Mouse (Mus musculus): ENCODE measurements around the gene Wnt16. TPM values are rescaled to one million over a fixed set of nuclear protein-coding genes. Genes with fewer than 3 reads are reported as not detected.

Gene Wnt16
- polyA plus RNA-seq, 1 experiment from 2014 or later = 0.52 TPM

GRCm38 (mm10) chr6:22330169-22330960 lies 42.3 kb downstream of the Wnt16 start:
- ATAC-seq = no peak
- Histone ChIP-seq H3K36me3 (no peaks in the 10 kb centered on the region), H3K9ac (no peak overlapping the region), H3K27ac (no peak overlapping the region), H3K4me1 (replicated peaks) (0 out of 2 replicates have a peak, but pooled peaks cover 6% of the 10 kb centered on the region), H3K27me3 (replicated peaks) (no peaks in the 10 kb centered on the region), H3K9me3 (no peaks in the 10 kb centered on the region), H3K4me2 (replicated peaks) (no peak overlapping the region), H3K4me3 (replicated peaks) (no peak overlapping the region)
- 78% methylated on average over 13 of the region's 13 CpGs for WGBS

GRCm38 (mm10) chr6:22332548-22332947 lies 44.5 kb downstream of the Wnt16 start:
- Histone ChIP-seq H3K4me2 (replicated peaks) (no peak overlapping the region), H3K27me3 (replicated peaks) (no peaks in the 10 kb centered on the region), H3K27ac (no peak overlapping the region), H3K4me3 (replicated peaks) (no peak overlapping the region), H3K4me1 (replicated peaks) (0 out of 2 replicates have a peak, but pooled peaks cover 2% of the 10 kb centered on the region), H3K9me3 (no peaks in the 10 kb centered on the region), H3K9ac (no peak overlapping the region), H3K36me3 (no peaks in the 10 kb centered on the region)
- no peak; the same call in 1 of the 2 replicates for ATAC-seq
- 89% methylated on average over 2 of the region's 2 CpGs for WGBS

GRCm38 (mm10) chr6:22339763-22340542 lies 51.9 kb downstream of the Wnt16 start:
- Histone ChIP-seq H3K9me3 (no peaks in the 10 kb centered on the region), H3K36me3 (no peaks in the 10 kb centered on the region), H3K27ac (0 out of 2 replicates have a peak overlapping the region, but pooled peaks have one; percentile 33), H3K27me3 (replicated peaks) (no peaks in the 10 kb centered on the region), H3K4me1 (replicated peaks) (no peaks in the 10 kb centered on the region), H3K4me3 (replicated peaks) (no peak overlapping the region), H3K9ac (no peak overlapping the region), H3K4me2 (replicated peaks) (no peak overlapping the region)
- peak; percentile 94 for ATAC-seq
- WGBS = 80% methylated on average over 15 of the region's 15 CpGs

GRCm38 (mm10) chr6:22340779-22341178 lies 52.8 kb downstream of the Wnt16 start:
- no peaks in the 10 kb centered on the region for H3K4me1 ChIP-seq (replicated peaks)
- ATAC-seq = no peak
- no peaks in the 10 kb centered on the region for H3K36me3 ChIP-seq
- no peak overlapping the region for H3K4me2 ChIP-seq (replicated peaks)
- no peak overlapping the region for H3K4me3 ChIP-seq (replicated peaks)
- 92% methylated on average over 14 of the region's 14 CpGs for WGBS
- no peak overlapping the region for H3K27ac ChIP-seq
- no peaks in the 10 kb centered on the region for H3K9me3 ChIP-seq
- H3K27me3 ChIP-seq (replicated peaks) = no peaks in the 10 kb centered on the region
- no peak overlapping the region for H3K9ac ChIP-seq

- peaks cover 13% of the 10 kb centered on the region; the same call in 1 of the 2 replicates for H3K4me1 ChIP-seq (replicated peaks)
- peak; percentile 9; the same call in 1 of the 2 replicates for ATAC-seq
- no peak overlapping the region for H3K9ac ChIP-seq
- no peak overlapping the region for H3K4me2 ChIP-seq (replicated peaks)
- H3K27me3 ChIP-seq (replicated peaks) = no peaks in the 10 kb centered on the region
- no peaks in the 10 kb centered on the region for H3K9me3 ChIP-seq
- no peak overlapping the region for H3K27ac ChIP-seq
- 51% methylated on average over 3 of the region's 3 CpGs for WGBS
- H3K36me3 ChIP-seq = no peaks in the 10 kb centered on the region
- no peak overlapping the region for H3K4me3 ChIP-seq (replicated peaks)
Measured at GRCm38 (mm10) chr6:22343292-22343691, 55.3 kb downstream of the Wnt16 start.

- Histone ChIP-seq H3K9me3 (no peaks in the 10 kb centered on the region), H3K4me2 (replicated peaks) (no peak overlapping the region), H3K4me1 (replicated peaks) (peaks cover 13% of the 10 kb centered on the region; the same call in 1 of the 2 replicates), H3K9ac (no peak overlapping the region), H3K27ac (no peak overlapping the region), H3K36me3 (no peaks in the 10 kb centered on the region), H3K4me3 (replicated peaks) (no peak overlapping the region), H3K27me3 (replicated peaks) (no peaks in the 10 kb centered on the region)
- WGBS = 74% methylated on average over 6 of the region's 6 CpGs
- ATAC-seq = no peak
Measured at GRCm38 (mm10) chr6:22343706-22344105, 55.7 kb downstream of the Wnt16 start.

- Histone ChIP-seq H3K27ac (no peak overlapping the region), H3K4me1 (replicated peaks) (peaks cover 13% of the 10 kb centered on the region; the same call in 1 of the 2 replicates), H3K27me3 (replicated peaks) (no peaks in the 10 kb centered on the region), H3K36me3 (no peaks in the 10 kb centered on the region), H3K4me2 (replicated peaks) (no peak overlapping the region), H3K9me3 (no peaks in the 10 kb centered on the region), H3K9ac (no peak overlapping the region), H3K4me3 (replicated peaks) (no peak overlapping the region)
- no peak for ATAC-seq
- WGBS = 50% methylated on average over 6 of the region's 6 CpGs
Measured at GRCm38 (mm10) chr6:22344443-22344842, 56.4 kb downstream of the Wnt16 start.

GRCm38 (mm10) chr6:22347132-22347902 lies 59.3 kb downstream of the Wnt16 start:
- no peaks in the 10 kb centered on the region for H3K9me3 ChIP-seq
- H3K27me3 ChIP-seq (replicated peaks) = no peaks in the 10 kb centered on the region
- no peak overlapping the region for H3K4me2 ChIP-seq (replicated peaks)
- no peak overlapping the region for H3K9ac ChIP-seq
- H3K36me3 ChIP-seq = no peaks in the 10 kb centered on the region
- H3K27ac ChIP-seq = no peak overlapping the region
- H3K4me1 ChIP-seq (replicated peaks) = peaks cover 17% of the 10 kb centered on the region; the same call in 1 of the 2 replicates
- ATAC-seq = no peak
- no peak overlapping the region for H3K4me3 ChIP-seq (replicated peaks)
- 71% methylated on average over 8 of the region's 8 CpGs for WGBS

Other genes with a start within 250 kb of the Wnt16 start
- gene Fam3c, start 68.0 kb downstream of the Wnt16 start, polyA plus RNA-seq (2015; fragmentation: Nextera tagmentation; extraction: Ambion mirVana) = 45.8 and 48.1 TPM in 2 replicates

All from intestine, embryonic 15.5 days (tissue).